Mouse (Mus musculus): ENCODE data around the gene Padi4. TPM values are rescaled to one million over a fixed set of nuclear protein-coding genes. Genes with fewer than 3 reads are reported as not detected.

Padi4 gene
- total RNA-seq, 1 experiment: 2.1 TPM

- in situ Hi-C loops (cut with MboI; ENCODE audit: low sequenced_read_pairs in 2 of 2, unreplicated experiment in 2 of 2): no loop called here
- no peaks in the 10 kb centered on the region for H3K4me1 ChIP-seq (ENCODE audit: control insufficient read depth in 2 of 2, insufficient read depth in 2 of 2, low read length in 2 of 2, poor library complexity in 1 of 2)
- H3K27ac ChIP-seq (ENCODE audit: insufficient read depth, low read depth, low read length, poor library complexity, severe bottlenecking): no peak overlapping the region
- H3K9ac ChIP-seq (ENCODE audit: insufficient read depth, low read depth, low read length, poor library complexity, severe bottlenecking): no peak overlapping the region
- H3K4me3 ChIP-seq (ENCODE audit: insufficient read depth in 1 of 2, low read depth in 1 of 2, low read length in 2 of 2, poor library complexity in 1 of 2, severe bottlenecking in 1 of 2): no peak overlapping the region
- H3K9me3 ChIP-seq (ENCODE audit: control insufficient read depth, insufficient read depth, low read depth, low read length): no peaks in the 10 kb centered on the region
- no peak for TF ChIP-seq ZNF384 (IDR thresholded peaks at IDR 0.05; ENCODE audit: low read depth, low read length)
- TF ChIP-seq ZC3H11A (IDR thresholded peaks at IDR 0.05; ENCODE audit: borderline replicate concordance, low read depth, low read length): no peak
- no peak for TF ChIP-seq HCFC1 (IDR thresholded peaks at IDR 0.05; ENCODE audit: borderline replicate concordance, insufficient read depth, low read length)
- TF ChIP-seq MAFK (IDR thresholded peaks at IDR 0.05; ENCODE audit: insufficient read depth, low read depth, low read length): no peak
- no peak for TF ChIP-seq CHD2 (IDR thresholded peaks at IDR 0.05; ENCODE audit: low read depth, low read length)
- DNase-seq (ENCODE audit: low read depth, low spot score): no peak
- H3K36me3 ChIP-seq (ENCODE audit: control insufficient read depth, insufficient read depth, low read length, poor library complexity, severe bottlenecking): no peaks in the 10 kb centered on the region
Observed at GRCm38 (mm10) chr4:140779803-140780397, 5.9 kb upstream of the Padi4 start.

DNA sequence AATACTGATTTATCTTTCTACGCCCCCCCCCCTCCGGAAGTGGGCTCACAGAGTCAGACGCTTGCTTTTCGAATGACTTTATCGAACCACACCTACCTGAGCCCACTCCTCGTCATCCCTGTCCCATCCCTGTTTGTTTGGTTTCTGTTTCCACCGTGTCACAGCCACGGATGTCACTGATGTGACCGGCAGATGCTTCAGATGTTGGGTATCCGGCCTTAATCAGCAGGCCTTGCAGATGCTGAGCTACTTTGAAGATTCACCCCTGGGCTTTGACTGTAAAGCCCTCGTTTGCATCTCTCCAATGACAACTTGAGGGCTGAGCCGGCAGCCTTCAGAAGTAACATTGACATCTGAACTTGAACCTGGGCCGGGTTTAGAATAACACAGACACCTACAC lies 2.6 kb upstream of the Padi4 start:
- no peak overlapping the region for H3K4me3 ChIP-seq (ENCODE audit: insufficient read depth in 1 of 2, low read depth in 1 of 2, low read length in 2 of 2, poor library complexity in 1 of 2, severe bottlenecking in 1 of 2)
- H3K27ac ChIP-seq (ENCODE audit: insufficient read depth, low read depth, low read length, poor library complexity, severe bottlenecking): no peak overlapping the region
- DNase-seq (ENCODE audit: low read depth, low spot score): no peak
- peaks cover 0 to 13% of the 10 kb centered on the region in 2 experiments; a peak in 1 of 4 replicates for H3K4me1 ChIP-seq (ENCODE audit: control insufficient read depth in 2 of 2, insufficient read depth in 2 of 2, low read length in 2 of 2, poor library complexity in 1 of 2)
- in situ Hi-C loops (cut with MboI; ENCODE audit: low sequenced_read_pairs in 2 of 2, unreplicated experiment in 2 of 2): no loop called here
- TF ChIP-seq HCFC1 (IDR thresholded peaks at IDR 0.05; ENCODE audit: borderline replicate concordance, insufficient read depth, low read length): no peak
- no peak for TF ChIP-seq ZNF384 (IDR thresholded peaks at IDR 0.05; ENCODE audit: low read depth, low read length)
- no peak for TF ChIP-seq ZC3H11A (IDR thresholded peaks at IDR 0.05; ENCODE audit: borderline replicate concordance, low read depth, low read length)
- no peak for TF ChIP-seq CHD2 (IDR thresholded peaks at IDR 0.05; ENCODE audit: low read depth, low read length)
- TF ChIP-seq MAFK (IDR thresholded peaks at IDR 0.05; ENCODE audit: insufficient read depth, low read depth, low read length): no peak
- no peaks in the 10 kb centered on the region for H3K36me3 ChIP-seq (ENCODE audit: control insufficient read depth, insufficient read depth, low read length, poor library complexity, severe bottlenecking)
- H3K9ac ChIP-seq (ENCODE audit: insufficient read depth, low read depth, low read length, poor library complexity, severe bottlenecking): no peak overlapping the region
- no peaks in the 10 kb centered on the region for H3K9me3 ChIP-seq (ENCODE audit: control insufficient read depth, insufficient read depth, low read depth, low read length)

GRCm38 (mm10) chr4:140775876-140776275 lies 1.8 kb upstream of the Padi4 start:
- Histone ChIP-seq H3K4me3 (ENCODE audit: insufficient read depth in 1 of 2, low read depth in 1 of 2, low read length in 2 of 2, poor library complexity in 1 of 2, severe bottlenecking in 1 of 2) (no peak overlapping the region), H3K9me3 (ENCODE audit: control insufficient read depth, insufficient read depth, low read depth, low read length) (no peaks in the 10 kb centered on the region), H3K36me3 (ENCODE audit: control insufficient read depth, insufficient read depth, low read length, poor library complexity, severe bottlenecking) (no peaks in the 10 kb centered on the region), H3K27ac (ENCODE audit: insufficient read depth, low read depth, low read length, poor library complexity, severe bottlenecking) (no peak overlapping the region), H3K9ac (ENCODE audit: insufficient read depth, low read depth, low read length, poor library complexity, severe bottlenecking) (no peak overlapping the region), H3K4me1 (ENCODE audit: control insufficient read depth in 2 of 2, insufficient read depth in 2 of 2, low read length in 2 of 2, poor library complexity in 1 of 2) (peaks cover 0 to 13% of the 10 kb centered on the region in 2 experiments; a peak in 1 of 4 replicates)
- TF ChIP-seq HCFC1 (IDR thresholded peaks at IDR 0.05; ENCODE audit: borderline replicate concordance, insufficient read depth, low read length) (no peak), ZC3H11A (IDR thresholded peaks at IDR 0.05; ENCODE audit: borderline replicate concordance, low read depth, low read length) (no peak), CHD2 (IDR thresholded peaks at IDR 0.05; ENCODE audit: low read depth, low read length) (no peak), ZNF384 (IDR thresholded peaks at IDR 0.05; ENCODE audit: low read depth, low read length) (no peak), MAFK (IDR thresholded peaks at IDR 0.05; ENCODE audit: insufficient read depth, low read depth, low read length) (no peak)
- in situ Hi-C loops (cut with MboI; ENCODE audit: low sequenced_read_pairs in 2 of 2, unreplicated experiment in 2 of 2): no loop called here
- no peak for DNase-seq (ENCODE audit: low read depth, low spot score)

DNA sequence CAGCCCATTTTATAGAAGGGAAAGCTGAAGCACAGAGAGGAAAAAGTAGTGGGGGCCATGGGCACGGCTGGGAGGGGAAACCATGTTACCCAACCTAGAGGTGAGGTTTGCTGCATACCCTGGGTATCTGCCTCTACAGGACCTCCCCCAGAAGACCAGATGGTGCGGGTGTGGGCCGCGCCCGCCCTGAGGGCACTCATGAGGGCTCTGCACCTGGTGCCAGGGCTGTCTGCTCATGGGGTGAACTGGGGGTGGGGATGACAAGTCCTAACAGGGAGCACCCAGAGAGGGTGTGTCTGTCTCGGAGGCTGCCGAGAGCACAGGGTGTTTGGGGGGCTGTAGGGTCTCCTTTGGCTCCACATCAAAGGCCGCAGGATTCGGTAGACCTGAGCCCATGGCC lies 857 bp upstream of the Padi4 start:
- no peak for TF ChIP-seq ZNF384 (IDR thresholded peaks at IDR 0.05; ENCODE audit: low read depth, low read length)
- TF ChIP-seq ZC3H11A (IDR thresholded peaks at IDR 0.05; ENCODE audit: borderline replicate concordance, low read depth, low read length): no peak
- TF ChIP-seq CHD2 (IDR thresholded peaks at IDR 0.05; ENCODE audit: low read depth, low read length): no peak
- TF ChIP-seq HCFC1 (IDR thresholded peaks at IDR 0.05; ENCODE audit: borderline replicate concordance, insufficient read depth, low read length): no peak
- TF ChIP-seq MAFK (IDR thresholded peaks at IDR 0.05; ENCODE audit: insufficient read depth, low read depth, low read length): no peak
- Histone ChIP-seq H3K9me3 (ENCODE audit: control insufficient read depth, insufficient read depth, low read depth, low read length) (no peaks in the 10 kb centered on the region), H3K4me3 (ENCODE audit: insufficient read depth in 1 of 2, low read depth in 1 of 2, low read length in 2 of 2, poor library complexity in 1 of 2, severe bottlenecking in 1 of 2) (no peak overlapping the region), H3K4me1 (ENCODE audit: control insufficient read depth in 2 of 2, insufficient read depth in 2 of 2, low read length in 2 of 2, poor library complexity in 1 of 2) (peaks cover 0 to 13% of the 10 kb centered on the region in 2 experiments; a peak in 1 of 4 replicates), H3K36me3 (ENCODE audit: control insufficient read depth, insufficient read depth, low read length, poor library complexity, severe bottlenecking) (no peaks in the 10 kb centered on the region), H3K9ac (ENCODE audit: insufficient read depth, low read depth, low read length, poor library complexity, severe bottlenecking) (no peak overlapping the region), H3K27ac (ENCODE audit: insufficient read depth, low read depth, low read length, poor library complexity, severe bottlenecking) (no peak overlapping the region)
- in situ Hi-C loops (cut with MboI; ENCODE audit: low sequenced_read_pairs in 2 of 2, unreplicated experiment in 2 of 2): no loop called here
- no peak for DNase-seq (ENCODE audit: low read depth, low spot score)
